Mouse (Mus musculus) CH12F3 (cell line): ENCODE results near the gene Actr2.

Experiments
- in situ Hi-C: fragments of 300-500 bp; cut with MboI; formaldehyde crosslinking; loops from 2 replicates; pipeline ENCODE4 v1.14.3; 2020; ENCODE audit warnings: low sequenced_read_pairs

The Actr2 gene

DNA sequence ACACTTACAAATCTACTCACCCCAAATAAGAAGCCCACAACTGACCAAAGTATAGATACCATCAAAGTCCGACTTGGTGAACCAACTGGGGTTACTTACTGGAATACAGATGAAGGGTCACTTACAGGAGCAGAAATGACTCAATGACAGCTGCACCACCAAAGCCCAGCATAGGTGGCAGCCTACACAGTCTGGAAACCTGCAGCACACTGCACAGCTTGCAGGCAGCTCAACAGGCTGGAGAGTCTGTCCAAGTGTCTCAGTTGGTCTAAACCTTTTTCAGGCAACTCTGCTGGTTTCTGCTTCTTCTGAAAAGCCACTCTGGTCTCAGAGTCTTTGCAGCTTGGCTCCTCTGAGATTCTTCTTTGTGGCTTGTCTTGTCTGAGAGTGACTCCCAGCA is 12.7 kb upstream of the Actr2 start:
- in situ Hi-C loops = no loop called here

GRCm38 (mm10) chr11:20116701-20117100 is 4.0 kb upstream of the Actr2 start:
- in situ Hi-C loops = no loop called here

GRCm38 (mm10) chr11:20116030-20116551 is 3.4 kb upstream of the Actr2 start:
- in situ Hi-C loops = no loop called here

DNA sequence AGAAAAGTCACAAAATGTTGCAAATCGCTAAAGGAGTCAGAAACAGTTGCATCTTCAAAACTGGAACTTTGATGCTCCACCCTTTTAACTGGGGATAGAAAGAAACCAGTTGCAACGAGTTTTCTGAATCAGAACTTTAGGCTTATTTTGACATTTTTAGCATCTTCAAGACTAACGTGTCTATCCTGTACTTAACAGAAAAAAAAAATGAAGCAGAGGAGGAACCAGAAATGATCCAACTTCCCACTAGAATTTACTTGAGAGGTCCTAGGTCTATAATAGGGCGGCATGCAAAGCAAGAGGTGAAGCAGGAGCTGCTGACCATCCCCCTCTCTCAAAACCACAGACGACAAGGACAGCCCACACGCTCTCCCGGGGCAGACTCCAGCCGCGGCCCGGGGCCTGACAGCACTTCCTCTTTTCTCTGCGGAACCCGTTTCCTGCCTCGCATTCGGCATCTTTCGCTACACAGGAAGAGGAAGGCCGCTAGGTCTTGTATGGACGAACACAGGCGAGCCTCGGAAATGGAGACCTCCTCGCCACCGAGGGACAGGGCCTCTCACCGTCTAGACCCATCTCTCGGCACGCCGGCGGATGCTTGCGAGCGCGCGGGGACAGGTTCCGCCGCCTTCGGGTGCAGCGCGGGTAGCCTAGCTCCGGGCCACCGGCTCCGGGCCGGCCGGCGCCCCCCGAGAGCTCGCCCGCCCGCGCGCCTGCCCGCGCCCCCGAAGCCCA is 540 bp downstream of the Actr2 start:
- in situ Hi-C loops = no loop called here

DNA sequence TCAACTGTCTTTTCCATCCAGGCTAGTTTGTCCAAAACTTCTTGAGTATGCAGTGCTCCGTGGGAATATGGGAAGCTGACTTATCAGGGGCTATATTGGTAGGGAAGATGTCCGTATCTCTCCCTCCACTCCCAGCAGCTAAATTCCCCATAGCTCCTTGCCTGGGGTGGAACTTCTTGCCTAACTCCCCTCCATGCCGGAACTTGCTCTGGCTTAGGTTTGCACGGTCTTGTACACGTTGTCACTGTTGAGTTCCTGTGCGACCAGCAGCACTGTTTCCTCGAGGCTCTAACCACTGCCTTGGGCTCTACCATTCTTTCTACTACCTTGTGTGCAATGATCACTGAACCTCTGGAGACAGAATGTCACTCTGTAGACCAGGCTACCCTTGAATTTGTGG is 4.6 kb downstream of the Actr2 start:
- in situ Hi-C loops = no loop called here

DNA sequence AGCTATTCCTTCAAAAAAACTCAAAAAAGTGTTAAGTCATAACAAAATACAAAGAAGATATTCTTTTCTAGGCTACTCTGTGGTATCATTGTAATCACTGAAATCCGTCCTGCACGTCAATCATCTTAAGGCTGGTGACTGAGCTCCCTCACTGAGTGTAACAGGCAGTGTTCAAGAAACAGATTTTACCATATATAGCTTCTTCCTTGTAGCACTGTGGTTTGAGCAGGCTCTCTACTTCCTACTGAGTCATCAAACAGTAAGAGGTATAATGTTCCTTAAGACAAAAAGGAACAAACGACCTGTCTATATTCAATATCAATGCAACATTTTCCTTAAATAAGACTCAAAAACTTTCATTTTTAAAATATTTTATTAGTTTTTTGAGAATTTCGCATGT is 5.0 kb downstream of the Actr2 start:
- in situ Hi-C loops = no loop called here

- in situ Hi-C loops = no loop called here
Observed at GRCm38 (mm10) chr11:20106946-20107345, 5.8 kb downstream of the Actr2 start.

DNA sequence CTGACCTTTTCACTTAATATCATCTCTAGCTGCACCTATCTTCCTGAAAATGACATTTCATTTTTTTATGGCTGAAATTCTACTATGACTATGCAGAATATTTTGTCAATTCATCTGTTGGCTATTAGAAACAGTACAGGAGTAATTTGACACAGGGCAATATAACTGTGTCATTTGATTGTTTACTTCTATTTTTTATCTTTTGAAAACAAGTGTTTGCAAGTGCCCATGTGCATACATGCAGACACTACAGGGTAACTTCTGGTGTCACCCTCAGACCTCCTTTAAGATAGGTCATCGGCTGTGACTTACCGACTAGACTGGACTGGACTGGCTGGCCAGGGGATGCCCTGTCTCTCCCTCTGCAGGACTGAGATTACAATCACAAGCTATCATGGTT is 8.8 kb downstream of the Actr2 start:
- in situ Hi-C loops = no loop called here

DNA sequence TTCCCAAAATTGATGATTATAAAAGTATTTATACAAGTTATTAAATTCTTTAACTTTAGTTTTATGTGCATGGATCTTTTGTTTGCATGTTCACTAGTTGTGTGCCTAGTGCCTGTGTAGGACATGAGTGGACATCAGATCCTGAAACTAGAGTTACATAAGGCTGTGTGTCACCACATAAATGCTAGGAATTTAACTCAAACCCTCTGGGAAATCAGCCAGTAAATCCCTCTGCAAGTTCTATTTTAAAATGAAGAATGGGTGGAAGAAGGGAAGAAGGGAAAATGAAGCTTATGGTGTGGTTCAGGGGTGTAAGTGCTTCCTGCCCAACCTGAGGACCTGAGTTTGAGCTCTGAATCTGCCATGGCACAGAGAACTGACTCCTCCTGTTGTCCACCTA is 26.4 kb downstream of the Actr2 start:
- in situ Hi-C loops = no loop called here

DNA sequence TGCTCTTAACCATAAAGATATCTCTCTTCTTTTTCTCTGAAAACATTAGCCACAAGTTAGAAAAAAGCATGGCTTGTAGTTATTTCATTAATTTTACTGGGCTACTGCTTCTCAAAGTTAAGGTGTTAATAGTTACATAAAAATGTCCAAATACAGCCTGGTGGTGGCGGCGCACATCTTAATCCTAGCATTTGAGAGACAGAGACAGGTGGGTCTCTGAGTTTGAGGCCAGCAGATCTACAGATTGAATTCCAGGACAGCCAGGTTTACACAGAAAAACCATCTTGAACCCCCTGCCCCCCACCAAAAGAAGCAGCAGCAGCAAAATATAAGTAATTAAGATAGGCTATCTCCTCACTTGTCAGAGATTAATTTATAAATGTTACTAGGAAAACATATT is 27.1 kb downstream of the Actr2 start:
- in situ Hi-C loops = no loop called here

DNA sequence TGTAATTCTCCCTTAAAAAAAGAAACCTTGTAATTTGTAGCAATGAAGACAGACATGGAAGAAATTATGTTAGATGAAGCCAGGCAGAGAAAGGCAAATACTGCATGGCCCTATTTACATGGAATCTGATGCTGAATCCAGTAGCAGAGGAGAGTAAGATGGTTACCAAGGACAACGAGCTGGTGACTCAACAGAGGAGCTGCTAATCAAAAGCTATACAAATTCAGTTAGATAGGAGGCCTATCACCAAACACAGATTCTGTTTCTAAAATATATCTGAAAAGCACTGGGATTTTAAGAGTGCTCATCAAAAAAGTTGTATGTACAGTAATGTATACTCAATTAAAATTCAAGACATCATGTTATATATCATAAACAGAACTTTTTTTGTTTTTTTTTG is 37.3 kb downstream of the Actr2 start:
- in situ Hi-C loops = no loop called here

DNA sequence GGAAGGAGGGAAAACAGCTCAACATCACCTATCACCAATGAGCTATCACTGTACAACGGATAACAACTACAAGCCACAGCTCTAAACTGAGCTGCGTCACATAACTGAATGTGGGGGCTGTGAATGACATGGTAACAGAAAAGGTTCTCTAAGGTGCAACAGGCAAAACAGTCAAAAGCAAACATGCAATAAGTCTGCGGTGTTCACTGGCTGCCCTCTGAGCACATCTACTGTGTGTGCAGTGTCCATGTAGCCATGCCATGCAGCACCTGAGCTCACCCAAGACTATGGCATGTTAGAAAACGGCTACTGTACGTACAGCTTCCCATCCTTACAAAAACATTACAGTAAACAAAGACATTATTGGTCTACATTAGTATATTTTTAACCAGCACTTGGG is 39.9 kb downstream of the Actr2 start:
- in situ Hi-C loops = loop anchor here (5.0 kb wide), 1 partner anchor 251 kb away; no protein-coding TSS in a partner anchor

DNA sequence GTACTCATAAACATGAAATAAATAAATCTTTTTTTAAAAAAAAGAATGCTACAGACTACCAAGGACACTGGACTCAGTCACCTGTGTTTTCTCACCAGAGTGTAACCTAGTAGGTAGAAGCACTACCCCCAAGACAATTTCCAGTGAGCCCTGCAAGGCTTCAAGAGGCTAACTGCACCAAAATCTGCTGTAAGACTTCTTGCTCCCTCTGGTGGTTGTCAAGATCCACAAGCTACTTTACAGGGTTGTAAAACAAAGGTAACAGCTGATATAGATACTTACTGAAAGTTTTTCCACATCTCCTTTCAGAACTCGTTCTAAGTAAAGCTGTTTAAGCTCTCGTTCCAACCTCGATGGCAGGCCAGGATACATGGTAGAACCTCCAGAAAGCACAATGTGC is 40.5 kb downstream of the Actr2 start:
- in situ Hi-C loops = loop anchor here (5.0 kb wide), 1 partner anchor 250 kb away; no protein-coding TSS in a partner anchor

- in situ Hi-C loops = loop anchor here (10.0 kb wide), 1 partner anchor 144 kb away; the partner anchor contains the start of gene Spred2
Observed at GRCm38 (mm10) chr11:20068346-20069004, 44.2 kb downstream of the Actr2 start.

- in situ Hi-C loops = loop anchor here (10.0 kb wide), 1 partner anchor 143 kb away; the partner anchor contains the start of gene Spred2
Observed at GRCm38 (mm10) chr11:20067521-20067920, 45.2 kb downstream of the Actr2 start.

DNA sequence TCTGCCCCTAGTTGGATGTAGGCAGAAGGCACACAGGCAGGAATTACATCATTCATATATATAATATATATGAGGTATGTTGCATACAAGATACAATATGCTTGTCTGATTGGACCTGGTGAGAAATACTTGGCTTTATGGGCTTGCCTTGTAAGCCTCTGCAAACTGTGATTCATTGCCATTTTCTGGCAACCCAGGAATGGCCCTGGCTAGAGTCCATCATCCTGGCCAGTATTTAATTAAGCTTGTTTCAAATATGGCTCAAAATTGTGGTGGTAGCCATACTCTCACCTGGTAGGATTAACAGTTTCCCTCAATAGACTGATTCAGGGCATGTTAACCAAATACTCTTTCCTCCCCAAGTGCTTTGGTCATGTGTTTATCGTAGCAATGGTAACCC is 46.6 kb downstream of the Actr2 start:
- in situ Hi-C loops = loop anchor here (10.0 kb wide), 1 partner anchor 141 kb away; the partner anchor contains the start of gene Spred2

GRCm38 (mm10) chr11:20064926-20065325 is 47.8 kb downstream of the Actr2 start:
- in situ Hi-C loops = loop anchor here (10.0 kb wide), 1 partner anchor 140 kb away; the partner anchor contains the start of gene Spred2

GRCm38 (mm10) chr11:20064086-20064485 is 48.6 kb downstream of the Actr2 start:
- in situ Hi-C loops = loop anchor here (10.0 kb wide), 1 partner anchor 139 kb away; the partner anchor contains the start of gene Spred2

- in situ Hi-C loops = loop anchor here (10.0 kb wide), 1 partner anchor 138 kb away; the partner anchor contains the start of gene Spred2
Observed at GRCm38 (mm10) chr11:20062801-20063200, 49.9 kb downstream of the Actr2 start.

- in situ Hi-C loops = loop anchor here (10.0 kb wide), 1 partner anchor 135 kb away; the partner anchor contains the start of gene Spred2
Observed at GRCm38 (mm10) chr11:20059736-20060135, 53.0 kb downstream of the Actr2 start.

DNA sequence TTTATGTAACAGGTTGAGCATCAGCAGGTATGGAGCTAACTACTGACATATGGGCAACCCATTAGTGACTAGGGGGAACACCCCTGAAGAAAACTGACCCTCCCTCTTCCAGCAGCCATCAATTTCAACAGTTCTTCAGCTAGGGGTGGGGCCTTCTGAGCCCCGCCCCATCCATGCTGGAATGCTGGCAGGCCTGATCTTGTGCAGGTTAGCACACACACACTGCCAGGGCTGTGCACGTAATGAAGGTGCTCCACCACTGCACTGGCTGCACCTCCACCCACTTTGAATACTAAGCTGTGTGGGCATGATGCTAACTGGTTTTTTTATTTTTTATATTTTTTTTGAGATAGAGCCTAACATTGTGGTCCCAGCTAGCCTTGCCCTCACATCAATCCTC is 55.3 kb downstream of the Actr2 start:
- in situ Hi-C loops = no loop called here

DNA sequence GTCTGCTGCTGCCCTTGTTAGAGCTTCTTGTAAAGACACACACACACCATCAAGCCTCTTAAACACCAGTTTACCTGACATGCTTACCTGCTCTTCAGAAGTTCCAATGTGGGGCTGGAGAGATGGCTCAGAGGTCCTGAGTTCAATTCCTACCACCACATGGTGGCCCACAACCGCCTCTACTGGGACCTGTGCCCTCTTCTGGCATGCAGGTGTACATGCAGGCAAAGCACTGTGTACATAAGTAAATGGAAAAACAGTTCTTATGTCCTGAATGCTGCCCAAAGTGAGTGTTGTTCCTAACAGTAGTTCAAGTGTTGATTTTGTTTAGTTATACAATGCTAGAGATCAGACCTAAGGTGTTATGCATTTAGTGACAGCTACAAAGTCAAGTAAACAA is 56.5 kb downstream of the Actr2 start:
- in situ Hi-C loops = no loop called here
